Mouse (Mus musculus) stomach, postnatal 0 days (tissue): ENCODE measurements around the gene Cntn2. TPM values are rescaled to one million over a fixed set of nuclear protein-coding genes. Genes with fewer than 3 reads are reported as not detected.

ENCODE experiments used
- ATAC-seq: fragments of 200-750 bp; cut with Nextera tagmentation; 2 replicates; pipeline ENCODE4 v1.8.0; 2017; ENCODE audit not compliant: low FRiP score, low TSS enrichment
- DNase-seq: peaks from one replicate; pipeline ENCODE4 v3.0.0-alpha.2; 2016; ENCODE audit warnings: low spot score
- H3K27ac ChIP-seq: fragments of 300-500 bp; sonication (generic); replicated peaks from 2 replicates; pipeline ENCODE4 v1.5.1; 2014; ENCODE audit warnings: mild to moderate bottlenecking, control low read depth
- H3K27me3 ChIP-seq: fragments of 300-500 bp; sonication (generic); 2 replicates; pipeline ENCODE4 v1.6.1; 2014; ENCODE audit warnings: low read length; ENCODE audit not compliant: control insufficient read depth, insufficient read depth
- H3K36me3 ChIP-seq: fragments of 300-500 bp; sonication (generic); 2 replicates; pipeline ENCODE4 v1.6.1; 2014; ENCODE audit warnings: low read length, mixed read lengths; ENCODE audit not compliant: control insufficient read depth, insufficient read depth
- H3K4me1 ChIP-seq: fragments of 300-500 bp; sonication (generic); replicated peaks from 2 replicates; pipeline ENCODE4 v1.6.1; 2014; ENCODE audit warnings: antibody characterized with exemption; ENCODE audit not compliant: control insufficient read depth, insufficient read depth
- H3K4me2 ChIP-seq: fragments of 300-500 bp; sonication (generic); replicated peaks from 2 replicates; pipeline ENCODE4 v1.6.1; 2014; ENCODE audit warnings: low read depth, mild to moderate bottlenecking, control low read depth, moderate library complexity
- H3K4me3 ChIP-seq: fragments of 300-500 bp; sonication (generic); 2 replicates; pipeline ENCODE4 v1.5.1; 2014; ENCODE audit warnings: low read depth, low read length, control low read depth
- H3K9ac ChIP-seq: fragments of 300-500 bp; sonication (generic); 2 replicates; pipeline ENCODE4 v1.6.1; 2014; ENCODE audit warnings: mild to moderate bottlenecking, low read length, control low read depth, mixed read lengths
- H3K9me3 ChIP-seq: fragments of 300-500 bp; sonication (generic); 2 replicates; pipeline ENCODE4 v1.6.1; 2016; ENCODE audit warnings: low read length; ENCODE audit not compliant: control insufficient read depth
- CTCF ChIP-seq: IDR thresholded peaks from 2 replicates; pipeline ENCODE4 v1.5.1; 2016; ENCODE audit warnings: antibody characterized with exemption, low read depth, mild to moderate bottlenecking, moderate library complexity
- EP300 ChIP-seq: optimal IDR thresholded peaks from 2 replicates; pipeline ENCODE3; 2016; ENCODE audit warnings: antibody characterized with exemption
- WGBS: fragments of 180-500 bp; shearing (Covaris S2); extraction: QIAGEN DNeasy Blood & Tissue Kit; methylation state at CpG from one replicate; pipeline ENCODE4 v1.1.7; 2014; 5-methylcytosine and 5-hydroxymethylcytosine counted together
- polyA plus RNA-seq: library from polyadenylated mRNA; unstranded; fragments of >200 nt; fragmentation: Nextera tagmentation; extraction: Ambion mirVana; gene quantifications from 2 replicates; pipeline ENCODE4 v1.2.1, GENCODE M21; 2015

The Cntn2 gene
- polyA plus RNA-seq, 1 experiment from 2014 or later = 0.13 TPM

DNA sequence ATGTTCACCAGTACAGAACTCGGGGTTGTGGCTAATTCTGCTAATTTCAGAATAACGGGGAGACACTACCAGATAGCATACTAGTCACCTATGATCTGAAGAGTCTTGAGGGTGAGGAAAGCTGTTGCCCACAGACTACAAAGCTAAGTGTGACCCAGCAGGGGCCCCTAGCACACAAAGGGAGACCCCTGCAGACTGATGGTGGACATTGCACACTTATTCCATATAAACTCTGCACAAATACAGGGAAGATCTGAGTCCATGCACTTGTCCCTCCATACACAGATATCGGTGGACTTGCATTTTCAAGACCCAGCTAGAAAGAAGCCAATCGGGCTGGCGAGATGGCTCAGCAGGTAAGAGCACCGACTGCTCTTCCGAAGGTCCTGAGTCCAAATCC, 73.5 kb downstream of the Cntn2 start:
- Histone ChIP-seq H3K9me3 (no peaks in the 10 kb centered on the region), H3K4me2 (no peak overlapping the region)

DNA sequence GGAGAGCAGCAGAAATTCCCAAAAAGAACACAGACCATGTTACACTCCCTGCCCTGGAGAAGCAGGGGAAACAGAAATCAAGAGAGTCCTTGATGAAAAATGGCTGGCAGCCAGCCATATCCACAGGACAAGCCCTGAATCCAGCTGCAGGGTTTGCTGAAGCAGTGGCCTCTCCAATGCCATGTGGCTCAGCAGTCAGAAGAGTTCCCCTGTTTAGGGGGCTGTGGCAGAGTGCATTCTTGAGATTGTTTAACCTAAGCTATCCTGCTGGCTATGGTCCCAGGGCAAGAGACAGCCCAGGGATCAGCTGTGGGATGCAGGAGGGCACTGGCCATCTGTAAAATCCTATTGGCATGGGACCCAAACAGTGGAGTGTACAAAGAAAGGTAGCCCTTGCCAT, 74.1 kb downstream of the Cntn2 start:
- no peaks in the 10 kb centered on the region for H3K9me3 ChIP-seq
- no peak overlapping the region for H3K9ac ChIP-seq
- H3K27me3 ChIP-seq = no peaks in the 10 kb centered on the region
- TF ChIP-seq CTCF (no peak), EP300 (no peak)
- H3K27ac ChIP-seq = no peak overlapping the region
- no peak overlapping the region for H3K4me3 ChIP-seq
- DNase-seq (no peak), ATAC-seq (no peak)
- H3K4me2 ChIP-seq = no peak overlapping the region
- no peaks in the 10 kb centered on the region for H3K4me1 ChIP-seq
- peaks cover 3% of the 10 kb centered on the region; the same call in 1 of the 2 replicates for H3K36me3 ChIP-seq

More for the DNA sequence above, 73.5 kb downstream of the Cntn2 start:
- peak; percentile 43; the same call in 1 of the 2 replicates for TF ChIP-seq CTCF
- no peak for TF ChIP-seq EP300
- H3K4me3 ChIP-seq = no peak overlapping the region
- no peak for DNase-seq
- no peak for ATAC-seq
- H3K9ac ChIP-seq = no peak overlapping the region
- no peak overlapping the region for H3K27ac ChIP-seq
- no peaks in the 10 kb centered on the region for H3K4me1 ChIP-seq
- WGBS = 91% methylated on average over 7 of the region's 7 CpGs
- no peaks in the 10 kb centered on the region for H3K36me3 ChIP-seq
- no peaks in the 10 kb centered on the region for H3K27me3 ChIP-seq

DNA sequence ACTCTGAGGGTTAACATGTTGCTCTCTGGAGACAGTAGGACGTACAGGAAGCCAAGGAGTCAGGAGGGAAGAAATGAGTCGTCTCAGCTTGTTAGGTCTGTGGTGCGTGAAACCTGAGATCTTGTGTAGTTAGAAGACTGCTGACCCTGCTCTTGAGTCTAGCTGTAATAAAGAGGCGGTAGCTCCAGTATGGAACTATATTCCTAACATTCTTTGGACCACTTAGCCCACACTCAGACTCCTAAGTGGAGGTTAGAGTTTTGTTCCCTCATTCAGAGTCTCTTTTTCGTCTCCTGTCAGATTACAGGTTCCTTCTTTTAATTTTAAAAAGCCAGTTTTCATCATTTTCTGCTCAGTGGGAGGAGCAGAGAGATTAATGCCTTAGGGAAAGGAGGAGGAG, 78.4 kb downstream of the Cntn2 start:
- DNase-seq (no peak), ATAC-seq (no peak)
- WGBS = 80% methylated on average over 5 of the region's 5 CpGs
- Histone ChIP-seq H3K9ac (no peak overlapping the region), H3K4me2 (no peak overlapping the region), H3K27me3 (no peaks in the 10 kb centered on the region), H3K9me3 (no peaks in the 10 kb centered on the region), H3K4me1 (no peaks in the 10 kb centered on the region), H3K4me3 (no peak overlapping the region), H3K27ac (no peak overlapping the region), H3K36me3 (peaks cover 6% of the 10 kb centered on the region; the same call in 1 of the 2 replicates)
- TF ChIP-seq CTCF (no peak), EP300 (no peak)

Other genes starting within 250 kb of the Cntn2 start
- 0.31 and 0.34 TPM in 2 replicates for gene Klhdc8a, start 244.6 kb downstream of the Cntn2 start, polyA plus RNA-seq
- gene Nuak2, start 227.1 kb downstream of the Cntn2 start, polyA plus RNA-seq = 4.5 and 6.2 TPM in 2 replicates
- 2.4 and 2.6 TPM in 2 replicates for gene Tmcc2, start 152.0 kb downstream of the Cntn2 start, polyA plus RNA-seq
- gene Dstyk, start 125.7 kb downstream of the Cntn2 start, polyA plus RNA-seq = 5.2 and 5.5 TPM in 2 replicates
- 13.8 and 13.9 TPM in 2 replicates for gene Rbbp5, start 65.9 kb downstream of the Cntn2 start, polyA plus RNA-seq
- gene Tmem81, start 37.0 kb downstream of the Cntn2 start, polyA plus RNA-seq = 0.56 and 0.76 TPM in 2 replicates
- 0.74 and 0.79 TPM in 2 replicates for gene Nfasc, start 198.5 kb upstream of the Cntn2 start, polyA plus RNA-seq